Mouse (Mus musculus): ENCODE results near the gene Naa10. TPM values are rescaled to one million over a fixed set of nuclear protein-coding genes. Genes with fewer than 3 reads are reported as not detected.

Gene Naa10
- 171 and 175 TPM in 2 replicates for polyA plus RNA-seq (2016; fragmentation: Nextera tagmentation; extraction: Ambion mirVana)

DNA sequence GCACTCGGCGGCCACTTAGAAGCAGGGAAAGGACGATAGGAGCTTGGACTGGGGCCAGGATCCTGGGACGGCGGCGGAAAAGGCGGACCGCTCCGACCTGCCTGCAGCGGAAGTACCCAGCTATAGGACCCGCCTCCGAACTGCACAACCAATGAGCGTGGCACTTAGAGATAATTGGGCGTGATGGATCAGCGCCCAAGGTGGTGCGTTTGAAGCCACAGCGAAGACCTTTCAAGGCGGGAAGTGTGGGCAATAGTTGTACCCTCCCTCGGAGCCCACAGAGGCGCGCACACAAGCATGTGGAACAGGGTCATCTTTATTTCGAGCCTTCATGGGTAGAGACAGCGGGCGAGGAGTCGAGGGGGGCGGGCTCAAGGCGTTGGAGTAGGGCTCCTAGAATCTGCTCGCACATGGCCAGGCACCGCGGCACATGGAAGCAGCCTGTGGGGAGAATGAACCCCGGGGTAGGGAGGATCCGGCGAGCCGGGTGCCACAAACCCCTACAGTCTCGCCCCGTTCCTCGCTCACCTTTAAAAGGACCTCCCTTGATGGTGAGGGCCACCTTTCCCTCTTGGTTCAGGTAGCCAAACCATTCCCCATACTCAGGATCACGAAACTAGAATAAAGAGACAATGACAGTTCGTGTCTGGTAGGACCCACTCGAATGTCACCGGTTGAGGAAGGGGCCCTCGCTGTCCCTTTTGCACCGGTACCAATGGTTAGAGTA, at the start of gene Naa10, which contains the start of gene Arhgap4:
Gene Naa10 (minus strand): TSS at position 122 of the 727 bp plus-strand sequence.
Gene Arhgap4 (minus strand): TSS at position 48 of the 727 bp plus-strand sequence.
- peaks cover 32% of the 10 kb centered on the region for H3K36me3 ChIP-seq (replicated peaks)
- peak; percentile 81 for DNase-seq (ENCODE audit: extremely low spot score, low spot score)

DNA sequence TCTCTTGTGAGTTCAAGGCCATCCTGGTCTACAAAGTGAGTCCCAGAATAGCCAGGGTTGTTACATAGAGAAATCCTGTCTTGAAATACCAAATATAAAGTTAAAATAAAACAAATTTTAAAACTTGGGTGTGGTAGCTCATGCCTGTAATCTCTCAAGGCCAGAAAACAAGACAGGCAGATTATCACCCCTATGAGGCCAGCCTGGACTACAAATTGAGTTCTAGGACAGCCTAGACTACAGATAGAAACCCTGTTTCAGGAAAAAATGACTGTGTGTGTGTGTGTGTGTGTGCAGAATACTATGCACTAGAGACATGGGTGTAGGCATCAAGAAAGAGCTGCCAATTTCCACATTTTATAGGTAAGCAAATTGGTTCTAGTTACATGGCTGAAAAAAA, 49.0 kb upstream of the Naa10 start:
- Histone ChIP-seq H3K4me3 (no peak overlapping the region), H3K4me1 (peaks cover 9% of the 10 kb centered on the region), H3K36me3 (replicated peaks) (no peaks in the 10 kb centered on the region), H3K27ac (no peak overlapping the region), H3K9me3 (no peaks in the 10 kb centered on the region; the same call in 1 of the 2 replicates), H3K27me3 (ENCODE audit: poor library complexity, severe bottlenecking) (peaks cover 4% of the 10 kb centered on the region; the same call in 1 of the 2 replicates)
- no peak for DNase-seq (ENCODE audit: extremely low spot score, low spot score)

More for the DNA sequence above, at the start of gene Naa10, which contains the start of gene Arhgap4:
- Histone ChIP-seq H3K27me3 (ENCODE audit: poor library complexity, severe bottlenecking) (no peaks in the 10 kb centered on the region), H3K4me1 (peaks cover 8% of the 10 kb centered on the region), H3K9me3 (no peaks in the 10 kb centered on the region), H3K27ac (peak within 1 kb of the TSS; percentile 89), H3K4me3 (peak within 1 kb of the TSS; percentile 67)
- WGBS: 17% methylated on average over 43 of the region's 43 CpGs

DNA sequence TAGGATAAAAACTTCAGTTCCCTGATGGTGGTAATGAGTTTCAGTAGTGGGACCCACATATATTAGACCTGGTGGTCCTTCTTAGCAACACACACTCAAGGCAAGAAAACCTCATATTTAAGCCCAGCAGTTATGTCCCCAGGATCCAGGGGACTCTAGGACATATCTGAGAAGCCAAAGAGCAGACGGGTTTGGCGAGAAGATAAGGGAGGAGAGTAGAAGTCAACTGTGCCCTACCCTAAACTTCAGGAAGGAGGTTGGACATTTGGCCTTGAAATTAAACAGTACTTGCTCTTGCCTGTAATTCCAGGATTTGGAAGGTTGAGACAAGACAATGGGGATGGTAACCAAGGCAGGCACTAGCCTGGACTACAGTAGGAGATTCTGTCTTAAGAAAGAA, 48.0 kb upstream of the Naa10 start:
- DNase-seq (ENCODE audit: extremely low spot score, low spot score): no peak
- peaks cover 10% of the 10 kb centered on the region for H3K4me1 ChIP-seq
- H3K27me3 ChIP-seq (ENCODE audit: poor library complexity, severe bottlenecking): peaks cover 4% of the 10 kb centered on the region; the same call in 1 of the 2 replicates
- H3K9me3 ChIP-seq: no peaks in the 10 kb centered on the region; the same call in 1 of the 2 replicates
- no peak overlapping the region for H3K4me3 ChIP-seq
- H3K36me3 ChIP-seq (replicated peaks): peaks cover under 1% of the 10 kb centered on the region
- no peak overlapping the region for H3K27ac ChIP-seq
- 80% methylated on average over 2 of the region's 2 CpGs for WGBS

DNA sequence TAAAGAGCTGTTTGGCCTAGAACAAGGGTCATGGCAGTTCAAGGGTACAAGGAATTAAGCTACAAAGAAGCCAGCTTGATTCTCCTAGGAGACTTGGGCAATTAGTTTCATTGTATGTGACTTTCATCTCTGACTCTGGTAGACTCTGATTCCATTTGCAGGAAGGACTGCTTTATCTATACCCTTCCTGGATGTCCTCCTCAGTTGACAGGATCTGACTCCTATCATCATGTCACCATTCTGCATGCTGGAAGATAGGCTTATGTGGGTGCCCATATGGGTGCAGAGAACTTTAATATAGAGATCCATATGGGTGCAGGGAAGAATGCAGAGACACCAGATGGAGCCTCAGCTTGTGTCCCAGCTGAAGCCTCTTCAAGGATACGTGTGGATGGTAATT, 47.4 kb upstream of the Naa10 start:
- peak overlapping the region; percentile 97; the same call in 1 of the 2 replicates for H3K27ac ChIP-seq
- H3K4me3 ChIP-seq: no peak overlapping the region
- peaks cover 15% of the 10 kb centered on the region for H3K4me1 ChIP-seq
- H3K36me3 ChIP-seq (replicated peaks): peaks cover 6% of the 10 kb centered on the region
- no peak for DNase-seq (ENCODE audit: extremely low spot score, low spot score)
- WGBS: 90% methylated on average over 1 of the region's 1 CpGs
- H3K9me3 ChIP-seq: no peaks in the 10 kb centered on the region; the same call in 1 of the 2 replicates
- peaks cover 4% of the 10 kb centered on the region; the same call in 1 of the 2 replicates for H3K27me3 ChIP-seq (ENCODE audit: poor library complexity, severe bottlenecking)

DNA sequence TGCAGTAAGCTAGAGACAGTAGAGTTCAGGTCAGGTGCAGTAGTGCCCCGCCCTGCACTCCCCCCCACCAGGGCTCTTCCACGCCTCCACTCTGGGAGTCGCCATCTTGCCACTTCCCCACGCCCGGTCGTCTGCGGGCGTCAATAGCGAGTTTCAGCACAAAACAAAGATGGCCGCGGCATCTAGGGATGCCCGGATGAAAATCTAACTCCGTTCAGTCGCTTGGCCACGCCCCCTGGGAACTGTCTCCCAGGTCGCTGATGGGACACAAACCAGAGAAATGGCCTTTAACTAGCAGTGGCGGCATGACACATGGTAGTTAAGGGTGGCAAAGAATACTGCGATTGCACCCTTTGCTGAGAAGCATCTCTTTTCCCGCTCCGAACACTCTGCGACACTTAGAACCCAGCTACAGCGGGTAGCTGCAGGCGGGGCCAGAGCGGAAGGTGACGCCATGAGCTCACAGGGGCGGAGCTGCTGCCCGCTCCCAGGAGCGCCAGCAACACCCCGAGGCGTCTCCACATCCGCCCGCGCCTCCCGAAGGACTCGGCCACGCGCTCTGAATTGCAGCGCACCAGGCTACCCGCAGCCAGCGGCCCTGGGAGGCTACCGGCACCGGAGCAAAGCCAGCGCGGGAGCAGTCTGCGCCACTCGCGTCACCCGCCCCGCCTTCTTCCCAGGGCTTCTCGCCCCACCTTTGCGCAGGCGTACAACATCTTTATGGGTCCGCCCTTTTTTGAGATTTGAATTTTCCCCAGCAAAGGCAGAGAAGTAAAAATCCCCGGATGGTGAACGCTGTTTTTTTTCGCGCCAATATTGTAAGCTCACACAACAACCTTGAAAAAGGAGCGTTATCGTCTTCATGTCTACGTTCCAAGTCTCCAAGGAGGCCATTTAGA, 45.7 kb upstream of the Naa10 start:
- Histone ChIP-seq H3K4me1 (peaks cover 32% of the 10 kb centered on the region), H3K4me3 (peak overlapping the region; percentile 75), H3K36me3 (replicated peaks) (peaks cover 23% of the 10 kb centered on the region), H3K27me3 (ENCODE audit: poor library complexity, severe bottlenecking) (peaks cover 4% of the 10 kb centered on the region; the same call in 1 of the 2 replicates), H3K9me3 (no peaks in the 10 kb centered on the region; the same call in 1 of the 2 replicates), H3K27ac (peak overlapping the region; percentile 97)
- 9% methylated on average over 60 of the region's 60 CpGs for WGBS
- peak; percentile 86 for DNase-seq (ENCODE audit: extremely low spot score, low spot score)

DNA sequence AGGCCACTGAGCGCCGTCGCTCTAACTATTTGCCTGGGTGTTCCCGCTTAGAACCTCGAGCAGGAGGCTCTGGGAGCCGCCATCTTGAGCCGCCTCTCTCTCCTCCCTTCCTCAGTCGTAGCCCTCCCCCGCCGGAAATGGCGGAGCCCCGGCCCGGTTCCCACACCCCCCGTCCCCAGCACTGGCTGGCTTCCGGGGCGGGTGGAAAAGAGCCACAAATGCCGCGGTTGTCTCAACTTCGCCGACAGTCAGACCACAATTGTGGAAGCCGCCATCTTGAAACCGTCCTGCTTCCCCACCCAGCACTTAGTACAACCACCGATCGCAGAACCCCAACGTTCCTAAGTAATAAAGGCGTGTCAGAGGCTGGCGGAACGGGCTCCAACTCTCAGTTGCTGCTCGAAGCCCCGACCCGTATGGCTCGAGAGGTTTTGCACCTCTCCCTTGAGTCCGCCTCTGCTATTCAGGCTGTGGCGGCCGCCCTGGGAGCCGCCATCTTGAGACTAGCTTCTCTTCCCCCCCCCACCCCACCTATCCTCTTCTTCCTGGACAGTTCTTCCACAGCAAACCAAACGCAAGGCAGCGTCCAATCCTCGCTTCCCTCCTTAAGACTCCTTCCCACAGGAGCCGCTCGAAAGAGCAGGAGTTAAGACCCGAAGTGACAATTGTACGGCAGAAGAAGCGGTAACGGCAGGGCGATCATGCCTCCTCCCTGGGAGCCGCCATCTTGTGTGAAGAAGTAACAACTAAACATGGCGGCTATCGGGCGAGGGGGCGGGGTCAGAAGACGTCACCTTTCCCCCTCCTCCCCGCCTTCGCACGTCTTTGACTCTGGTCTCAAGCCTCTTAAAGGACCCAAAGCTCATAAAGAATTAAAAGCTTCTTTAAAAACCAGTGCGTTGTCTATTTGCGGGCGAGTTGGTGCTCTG, 44.8 kb upstream of the Naa10 start, which contains the start of gene Hcfc1:
Gene Hcfc1 (minus strand): TSS at position 110 of the 929 bp plus-strand sequence.
- peak; percentile 86 for DNase-seq (ENCODE audit: extremely low spot score, low spot score)
- WGBS: 12% methylated on average over 58 of the region's 58 CpGs
- H3K27me3 ChIP-seq (ENCODE audit: poor library complexity, severe bottlenecking): peaks cover 4% of the 10 kb centered on the region; the same call in 1 of the 2 replicates
- H3K36me3 ChIP-seq (replicated peaks): peaks cover 32% of the 10 kb centered on the region
- H3K27ac ChIP-seq: peak within 1 kb of the TSS; percentile 97
- peaks cover 35% of the 10 kb centered on the region for H3K4me1 ChIP-seq
- H3K4me3 ChIP-seq: peak within 1 kb of the TSS; percentile 75
- H3K9me3 ChIP-seq: no peaks in the 10 kb centered on the region; the same call in 1 of the 2 replicates

DNA sequence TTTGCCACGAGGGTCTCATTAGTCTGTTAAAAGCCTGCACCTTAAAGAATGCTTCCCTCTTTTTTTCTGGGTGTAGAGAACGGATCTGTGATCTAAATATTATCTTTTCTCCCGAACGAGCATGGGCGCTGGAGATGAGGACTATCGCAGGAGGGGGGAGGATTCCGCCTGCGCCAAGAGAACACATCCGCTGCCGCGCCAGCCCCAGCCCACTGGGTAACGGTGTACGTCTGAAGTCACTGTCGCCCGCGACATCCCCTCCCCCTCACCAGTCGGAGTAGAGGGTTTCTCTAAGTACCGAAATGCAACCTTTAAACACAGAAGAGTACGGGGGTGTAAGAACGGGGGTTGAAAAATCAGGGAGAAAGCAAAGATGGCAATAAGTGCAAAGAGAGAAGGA, 43.6 kb upstream of the Naa10 start:
- no peak for DNase-seq (ENCODE audit: extremely low spot score, low spot score)
- peaks cover 45% of the 10 kb centered on the region for H3K36me3 ChIP-seq (replicated peaks)
- 17% methylated on average over 20 of the region's 20 CpGs for WGBS
- H3K4me1 ChIP-seq: peaks cover 35% of the 10 kb centered on the region
- peaks cover 4% of the 10 kb centered on the region; the same call in 1 of the 2 replicates for H3K27me3 ChIP-seq (ENCODE audit: poor library complexity, severe bottlenecking)
- peak overlapping the region; percentile 75 for H3K4me3 ChIP-seq
- no peaks in the 10 kb centered on the region; the same call in 1 of the 2 replicates for H3K9me3 ChIP-seq
- peak overlapping the region; percentile 97 for H3K27ac ChIP-seq

DNA sequence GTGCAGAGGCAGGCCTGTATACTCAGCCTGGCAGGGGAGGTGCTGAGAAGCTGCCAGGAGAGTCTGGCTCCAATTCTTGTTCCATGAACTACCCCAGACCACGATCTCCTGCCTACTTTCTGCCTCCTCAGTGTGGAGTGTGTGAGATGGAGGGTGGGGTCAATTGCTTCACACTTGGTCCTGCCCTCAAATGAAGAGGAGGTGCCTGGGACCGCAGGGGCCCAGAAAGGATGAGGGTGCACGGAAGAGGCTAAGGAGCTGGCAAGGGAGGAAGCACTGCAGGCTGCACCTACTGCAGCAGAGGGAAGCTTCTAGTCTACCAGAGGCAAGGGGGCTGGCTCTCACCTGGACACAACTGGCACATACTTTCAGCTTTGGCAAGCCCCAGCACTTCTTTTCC, 42.6 kb upstream of the Naa10 start:
- WGBS: 57% methylated on average over 3 of the region's 3 CpGs
- Histone ChIP-seq H3K27ac (peak overlapping the region; percentile 97; the same call in 1 of the 2 replicates), H3K27me3 (ENCODE audit: poor library complexity, severe bottlenecking) (peaks cover 4% of the 10 kb centered on the region; the same call in 1 of the 2 replicates), H3K36me3 (replicated peaks) (peaks cover 54% of the 10 kb centered on the region), H3K4me3 (peak overlapping the region; percentile 75), H3K9me3 (no peaks in the 10 kb centered on the region; the same call in 1 of the 2 replicates), H3K4me1 (peaks cover 35% of the 10 kb centered on the region)
- no peak for DNase-seq (ENCODE audit: extremely low spot score, low spot score)

DNA sequence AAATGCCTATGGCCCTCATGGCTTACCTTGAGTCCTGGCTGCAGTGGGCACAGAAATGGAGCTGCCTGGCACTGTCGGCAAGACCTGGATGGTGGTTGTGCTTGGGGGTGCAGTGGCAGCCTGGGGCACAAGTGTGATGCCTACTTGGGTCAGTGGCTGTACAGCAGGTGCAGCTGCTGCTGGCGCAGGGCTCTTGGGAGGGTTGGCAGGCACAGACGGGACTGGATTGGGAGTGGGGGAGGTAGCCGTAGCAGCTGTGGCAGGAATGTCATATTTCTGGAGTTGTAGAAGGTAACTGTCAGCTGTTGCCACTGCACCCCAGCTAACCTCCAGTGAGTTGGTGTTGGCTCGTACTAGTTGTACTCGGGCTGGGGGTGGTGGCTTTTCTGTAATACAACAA, 33.2 kb upstream of the Naa10 start:
- H3K36me3 ChIP-seq (replicated peaks): peaks cover 100% of the 10 kb centered on the region
- 93% methylated on average over 6 of the region's 6 CpGs for WGBS

DNA sequence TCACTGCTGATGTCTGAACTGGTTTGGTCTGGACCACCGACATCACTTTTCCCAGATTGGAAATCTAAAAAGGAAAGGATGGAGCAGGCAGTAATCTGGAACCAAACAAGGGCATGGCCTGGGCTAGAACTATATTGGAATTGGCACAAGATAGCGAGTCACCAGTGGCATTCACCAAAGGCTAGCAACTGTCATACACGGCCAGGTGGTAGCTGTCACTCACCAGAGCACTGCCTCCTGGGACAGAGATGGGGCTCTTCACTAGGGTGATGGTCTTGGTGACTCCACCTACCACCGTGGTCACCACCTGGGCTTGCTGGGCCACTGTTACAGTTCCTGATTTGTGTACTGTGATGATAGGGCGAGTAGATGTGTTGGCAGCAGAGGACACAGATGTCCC, 30.9 kb upstream of the Naa10 start:
- DNase-seq (ENCODE audit: extremely low spot score, low spot score): no peak
- Histone ChIP-seq H3K27ac (no peak overlapping the region), H3K4me1 (no peaks in the 10 kb centered on the region), H3K9me3 (no peaks in the 10 kb centered on the region), H3K27me3 (ENCODE audit: poor library complexity, severe bottlenecking) (no peaks in the 10 kb centered on the region), H3K4me3 (no peak overlapping the region), H3K36me3 (replicated peaks) (peaks cover 100% of the 10 kb centered on the region)
- WGBS: 86% methylated on average over 5 of the region's 5 CpGs

More for the DNA sequence above, 33.2 kb upstream of the Naa10 start:
- H3K4me1 ChIP-seq: no peaks in the 10 kb centered on the region
- no peak overlapping the region for H3K27ac ChIP-seq
- no peak overlapping the region for H3K4me3 ChIP-seq
- no peaks in the 10 kb centered on the region for H3K9me3 ChIP-seq
- H3K27me3 ChIP-seq (ENCODE audit: poor library complexity, severe bottlenecking): no peaks in the 10 kb centered on the region
- DNase-seq (ENCODE audit: extremely low spot score, low spot score): no peak

DNA sequence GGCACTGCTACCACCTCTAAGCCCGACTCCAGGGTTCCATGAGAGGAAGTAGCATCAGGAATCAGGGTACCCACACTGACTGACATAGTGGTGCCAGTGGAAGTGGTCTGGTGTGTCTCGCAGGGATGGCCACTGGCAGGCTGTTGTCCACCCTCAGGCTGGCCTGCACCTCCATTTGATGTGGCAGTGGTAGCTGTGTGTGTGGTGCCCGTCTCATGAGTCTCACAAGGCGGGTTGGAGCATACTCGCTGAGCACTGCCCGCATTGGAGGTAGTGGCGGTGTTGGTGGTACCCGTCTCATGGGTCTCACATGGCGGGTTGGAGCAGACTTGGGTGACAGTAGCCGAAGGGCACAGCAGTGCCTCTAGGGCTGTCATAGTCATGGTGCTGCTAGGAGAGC, 27.6 kb upstream of the Naa10 start:
- no peaks in the 10 kb centered on the region for H3K27me3 ChIP-seq (ENCODE audit: poor library complexity, severe bottlenecking)
- 95% methylated on average over 10 of the region's 10 CpGs for WGBS
- H3K27ac ChIP-seq: no peak overlapping the region
- H3K4me1 ChIP-seq: no peaks in the 10 kb centered on the region
- H3K4me3 ChIP-seq: no peak overlapping the region
- DNase-seq (ENCODE audit: extremely low spot score, low spot score): no peak
- peaks cover 100% of the 10 kb centered on the region for H3K36me3 ChIP-seq (replicated peaks)
- no peaks in the 10 kb centered on the region for H3K9me3 ChIP-seq
